Mouse (Mus musculus) stomach, embryonic 15.5 days (tissue): ENCODE results near the gene Arid2. TPM values are rescaled to one million over a fixed set of nuclear protein-coding genes. Genes with fewer than 3 reads are reported as not detected.
"Not testable (repeated sequence)": the region's sequence is repeated elsewhere in the genome, so short reads cannot be mapped to it uniquely, and the experiment has no call there.

Source experiments
- ATAC-seq: fragments of 200-750 bp; cut with Nextera tagmentation; 2 replicates; pipeline ENCODE4 v1.8.0; 2017; ENCODE audit warnings: low read depth, moderate number of reproducible peaks, moderate TSS enrichment; ENCODE audit not compliant: insufficient read depth, low FRiP score
- H3K27ac ChIP-seq: fragments of 300-500 bp; sonication (generic); 2 replicates; pipeline ENCODE4 v1.5.1; 2015; ENCODE audit warnings: mild to moderate bottlenecking, inconsistent platforms
- H3K27me3 ChIP-seq: fragments of 300-500 bp; sonication (generic); replicated peaks from 2 replicates; pipeline ENCODE4 v1.6.1; 2015; ENCODE audit warnings: inconsistent platforms
- H3K36me3 ChIP-seq: fragments of 300-500 bp; sonication (generic); 2 replicates; pipeline ENCODE4 v1.6.1; 2015; ENCODE audit warnings: inconsistent platforms
- H3K4me1 ChIP-seq: fragments of 300-500 bp; sonication (generic); 2 replicates; pipeline ENCODE4 v1.6.1; 2015; ENCODE audit warnings: inconsistent platforms
- H3K4me2 ChIP-seq: fragments of 300-500 bp; sonication (generic); 2 replicates; pipeline ENCODE4 v1.6.1; 2015; ENCODE audit warnings: mild to moderate bottlenecking, inconsistent platforms
- H3K4me3 ChIP-seq: fragments of 300-500 bp; sonication (generic); replicated peaks from 2 replicates; pipeline ENCODE4 v1.5.1; 2015; ENCODE audit warnings: inconsistent platforms
- H3K9ac ChIP-seq: fragments of 300-500 bp; sonication (generic); 2 replicates; pipeline ENCODE4 v1.6.1; 2015; ENCODE audit warnings: inconsistent platforms
- H3K9me3 ChIP-seq: fragments of 300-500 bp; sonication (generic); 2 replicates; pipeline ENCODE4 v1.6.1; 2016; ENCODE audit warnings: inconsistent platforms
- WGBS: fragments of 180-500 bp; shearing (Covaris S2); methylation state at CpG from one replicate; pipeline ENCODE4 v1.1.7; 2015; 5-methylcytosine and 5-hydroxymethylcytosine counted together
- polyA plus RNA-seq: library from polyadenylated mRNA; unstranded; fragments of >200 nt; fragmentation: Nextera tagmentation; extraction: Ambion mirVana; gene quantifications from 2 replicates; pipeline ENCODE4 v1.2.1, GENCODE M21; 2015

Arid2 gene
- polyA plus RNA-seq, 1 experiment from 2014 or later: 18.4 TPM

- ATAC-seq: no peak
- peaks cover 22% of the 10 kb centered on the region for H3K36me3 ChIP-seq
Measured at GRCm38 (mm10) chr15:96395071-96395470, 107.8 kb downstream of the Arid2 start.

GRCm38 (mm10) chr15:96396641-96397344 lies 109.5 kb downstream of the Arid2 start:
- Histone ChIP-seq H3K27ac (no peak overlapping the region), H3K36me3 (peaks cover 22% of the 10 kb centered on the region), H3K27me3 (no peaks in the 10 kb centered on the region), H3K9me3 (no peaks in the 10 kb centered on the region), H3K9ac (no peak overlapping the region), H3K4me2 (no peak overlapping the region), H3K4me1 (no peaks in the 10 kb centered on the region), H3K4me3 (no peak overlapping the region)
- WGBS: 88% methylated on average over 8 of the region's 8 CpGs
- no peak for ATAC-seq

More at GRCm38 (mm10) chr15:96395071-96395470, 107.8 kb downstream of the Arid2 start:
- no peak overlapping the region for H3K9ac ChIP-seq
- no peaks in the 10 kb centered on the region for H3K27me3 ChIP-seq
- no peak overlapping the region for H3K4me2 ChIP-seq
- H3K4me3 ChIP-seq: no peak overlapping the region
- H3K4me1 ChIP-seq: no peaks in the 10 kb centered on the region
- 96% methylated on average over 6 of the region's 6 CpGs for WGBS
- H3K27ac ChIP-seq: no peak overlapping the region
- no peaks in the 10 kb centered on the region for H3K9me3 ChIP-seq

GRCm38 (mm10) chr15:96398333-96398732 lies 111.0 kb downstream of the Arid2 start:
- Histone ChIP-seq H3K4me3 (no peak overlapping the region), H3K36me3 (peaks cover 17% of the 10 kb centered on the region), H3K9ac (no peak overlapping the region), H3K4me1 (no peaks in the 10 kb centered on the region), H3K4me2 (no peak overlapping the region), H3K9me3 (no peaks in the 10 kb centered on the region), H3K27me3 (no peaks in the 10 kb centered on the region), H3K27ac (no peak overlapping the region)
- ATAC-seq: no peak
- WGBS: 84% methylated on average over 10 of the region's 10 CpGs

GRCm38 (mm10) chr15:96405548-96405947 lies 118.2 kb downstream of the Arid2 start:
- ATAC-seq: no peak
- Histone ChIP-seq H3K9me3 (no peaks in the 10 kb centered on the region), H3K4me1 (no peaks in the 10 kb centered on the region), H3K4me3 (no peak overlapping the region), H3K4me2 (no peak overlapping the region), H3K9ac (no peak overlapping the region), H3K27ac (no peak overlapping the region), H3K36me3 (peaks cover 22% of the 10 kb centered on the region; the same call in 1 of the 2 replicates), H3K27me3 (no peaks in the 10 kb centered on the region)
- 70% methylated on average over 5 of the region's 5 CpGs for WGBS

GRCm38 (mm10) chr15:96406253-96406652 lies 118.9 kb downstream of the Arid2 start:
- Histone ChIP-seq H3K4me2 (no peak overlapping the region), H3K27me3 (no peaks in the 10 kb centered on the region), H3K9me3 (no peaks in the 10 kb centered on the region), H3K4me1 (no peaks in the 10 kb centered on the region), H3K36me3 (peaks cover 22% of the 10 kb centered on the region; the same call in 1 of the 2 replicates), H3K9ac (no peak overlapping the region), H3K27ac (no peak overlapping the region), H3K4me3 (no peak overlapping the region)
- no peak for ATAC-seq
- 80% methylated on average over 4 of the region's 4 CpGs for WGBS

- Histone ChIP-seq H3K27ac (no peak overlapping the region), H3K36me3 (peaks cover 19% of the 10 kb centered on the region; the same call in 1 of the 2 replicates)
Measured at GRCm38 (mm10) chr15:96407151-96407550, 119.8 kb downstream of the Arid2 start.

GRCm38 (mm10) chr15:96408717-96409121 lies 121.4 kb downstream of the Arid2 start:
- Histone ChIP-seq H3K4me3 (no peak overlapping the region), H3K9ac (no peak overlapping the region), H3K36me3 (peaks cover 21% of the 10 kb centered on the region; the same call in 1 of the 2 replicates), H3K27ac (no peak overlapping the region), H3K27me3 (no peaks in the 10 kb centered on the region), H3K9me3 (no peaks in the 10 kb centered on the region), H3K4me1 (no peaks in the 10 kb centered on the region), H3K4me2 (no peak overlapping the region)
- WGBS: 88% methylated on average over 6 of the region's 6 CpGs
- ATAC-seq: peak; percentile 70; the same call in 1 of the 2 replicates

More at GRCm38 (mm10) chr15:96407151-96407550, 119.8 kb downstream of the Arid2 start:
- no peak overlapping the region for H3K9ac ChIP-seq
- H3K4me2 ChIP-seq: no peak overlapping the region
- H3K9me3 ChIP-seq: no peaks in the 10 kb centered on the region
- no peak for ATAC-seq
- H3K27me3 ChIP-seq: no peaks in the 10 kb centered on the region
- no peaks in the 10 kb centered on the region for H3K4me1 ChIP-seq
- WGBS: 70% methylated on average over 2 of the region's 2 CpGs
- H3K4me3 ChIP-seq: no peak overlapping the region

- no peak overlapping the region for H3K27ac ChIP-seq
- H3K36me3 ChIP-seq: peaks cover 49% of the 10 kb centered on the region
- H3K4me3 ChIP-seq: no peak overlapping the region
- 91% methylated on average over 12 of the region's 12 CpGs for WGBS
- ATAC-seq: no peak
- no peaks in the 10 kb centered on the region for H3K9me3 ChIP-seq
- H3K4me1 ChIP-seq: no peaks in the 10 kb centered on the region
- no peak overlapping the region for H3K9ac ChIP-seq
- H3K27me3 ChIP-seq: no peaks in the 10 kb centered on the region
- H3K4me2 ChIP-seq: no peak overlapping the region
Measured at GRCm38 (mm10) chr15:96418161-96418560, 130.8 kb downstream of the Arid2 start.

GRCm38 (mm10) chr15:96419920-96420319 lies 132.6 kb downstream of the Arid2 start:
- no peak for ATAC-seq
- Histone ChIP-seq H3K36me3 (peaks cover 50% of the 10 kb centered on the region), H3K4me1 (no peaks in the 10 kb centered on the region), H3K27ac (no peak overlapping the region), H3K27me3 (no peaks in the 10 kb centered on the region), H3K9ac (no peak overlapping the region), H3K9me3 (no peaks in the 10 kb centered on the region), H3K4me3 (no peak overlapping the region), H3K4me2 (no peak overlapping the region)
- 93% methylated on average over 8 of the region's 8 CpGs for WGBS

- Histone ChIP-seq H3K9ac (no peak overlapping the region), H3K4me2 (no peak overlapping the region), H3K4me1 (no peaks in the 10 kb centered on the region), H3K27ac (no peak overlapping the region), H3K36me3 (peaks cover 30% of the 10 kb centered on the region), H3K27me3 (no peaks in the 10 kb centered on the region), H3K4me3 (no peak overlapping the region), H3K9me3 (no peaks in the 10 kb centered on the region)
- WGBS: 86% methylated on average over 1 of the region's 1 CpGs
- no peak for ATAC-seq
Measured at GRCm38 (mm10) chr15:96434202-96434601, 146.9 kb downstream of the Arid2 start.

GRCm38 (mm10) chr15:96441480-96441879 lies 154.2 kb downstream of the Arid2 start:
- peaks cover 15% of the 10 kb centered on the region for H3K36me3 ChIP-seq
- not testable (repeated sequence) for H3K9me3 ChIP-seq, H3K27me3 ChIP-seq, H3K4me2 ChIP-seq, H3K27ac ChIP-seq, ATAC-seq, H3K4me1 ChIP-seq, H3K9ac ChIP-seq, H3K4me3 ChIP-seq
- WGBS: 73% methylated on average over 6 of the region's 6 CpGs

GRCm38 (mm10) chr15:96446785-96447184 lies 159.5 kb downstream of the Arid2 start:
- Histone ChIP-seq H3K4me3 (no peak overlapping the region), H3K4me1 (no peaks in the 10 kb centered on the region), H3K9ac (no peak overlapping the region), H3K27me3 (no peaks in the 10 kb centered on the region), H3K9me3 (no peaks in the 10 kb centered on the region), H3K27ac (no peak overlapping the region), H3K36me3 (peaks cover 11% of the 10 kb centered on the region), H3K4me2 (no peak overlapping the region)
- ATAC-seq: no peak
- 78% methylated on average over 10 of the region's 10 CpGs for WGBS
